Mouse (Mus musculus): ENCODE measurements around the gene Gm16253. TPM values are rescaled to one million over a fixed set of nuclear protein-coding genes. Genes with fewer than 3 reads are reported as not detected.

Gm16253 gene
- polyA plus RNA-seq, 1 experiment: not detected

DNA sequence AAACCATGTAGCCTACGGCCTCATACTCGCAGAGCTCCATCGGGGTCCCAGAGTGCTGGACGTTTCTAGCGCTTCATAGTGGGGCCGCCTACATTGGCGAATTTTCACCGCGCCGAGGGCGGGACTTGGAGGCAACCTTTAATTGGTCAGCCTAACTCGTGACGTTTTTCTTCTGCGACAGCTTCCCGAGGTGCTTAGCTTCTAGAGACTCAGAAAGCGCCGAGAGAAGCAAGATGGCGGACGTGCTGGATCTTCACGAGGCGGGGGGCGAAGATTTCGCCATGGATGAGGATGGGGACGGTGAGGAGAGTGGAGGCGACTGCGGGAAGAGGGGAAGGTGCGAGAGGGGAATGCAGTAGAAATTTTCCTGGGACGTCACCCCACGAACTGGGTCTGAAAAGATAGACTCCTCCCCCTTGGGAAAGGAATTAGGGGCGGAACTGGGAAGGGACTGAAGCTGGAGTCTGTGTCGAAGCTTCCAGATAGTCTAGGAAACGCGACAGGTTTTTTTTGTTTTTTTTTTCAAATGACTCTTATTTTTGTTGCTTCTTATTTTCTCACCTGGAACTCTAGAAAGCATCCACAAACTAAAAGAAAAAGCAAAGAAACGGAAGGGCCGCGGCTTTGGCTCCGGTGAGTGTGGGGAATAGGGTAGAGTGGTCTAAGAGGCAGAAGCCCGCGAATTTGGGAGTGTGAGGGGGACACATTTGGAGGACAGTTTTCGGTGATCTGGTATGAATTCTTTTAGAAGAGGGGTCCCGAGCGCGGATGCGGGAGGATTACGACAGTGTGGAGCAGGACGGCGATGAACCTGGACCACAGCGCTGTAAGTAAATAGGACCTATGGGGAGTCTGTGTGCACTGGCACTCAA, 53.2 kb downstream of the Gm16253 start, which contains the start of gene Rbm8a:
TSS of gene Rbm8a (plus strand) at position 205 of the 872 bp plus-strand sequence.
- Histone ChIP-seq H3K27ac (ENCODE audit: control insufficient read depth, insufficient read depth, low read depth, low read length, poor library complexity) (peak within 1 kb of the TSS; percentile 29; the same call in 1 of the 2 replicates), H3K4me1 (ENCODE audit: control insufficient read depth, insufficient read depth, low read length) (peaks cover 1% of the 10 kb centered on the region; the same call in 1 of the 2 replicates), H3K4me3 (replicated peaks; ENCODE audit: control insufficient read depth, low read depth, low read length) (peak within 1 kb of the TSS; percentile 96)
- no peak for TF ChIP-seq CTCF (IDR thresholded peaks at IDR 0.05; ENCODE audit: control insufficient read depth, insufficient read depth, low read length)
- TF ChIP-seq POLR2A (IDR thresholded peaks at IDR 0.05; ENCODE audit: borderline replicate concordance, control insufficient read depth, low read depth, low read length): peak; percentile 63; the same call in 1 of the 2 replicates
- WGBS: under 1% methylated on average over 48 of the region's 48 CpGs

Other genes with a start within 250 kb of the Gm16253 start
- gene BC107364, start 124.7 kb upstream of the Gm16253 start, polyA plus RNA-seq (2011; ENCODE audit: insufficient read depth, insufficient read length, low replicate concordance, missing spikeins): not detected in 2 replicates
- 0.75 TPM in 1 of 2 replicates, not detected in the other for gene Hfe2, start 51.8 kb upstream of the Gm16253 start, polyA plus RNA-seq (2011; ENCODE audit: insufficient read depth, insufficient read length, low replicate concordance, missing spikeins)
- gene Txnip, start 19.0 kb upstream of the Gm16253 start, polyA plus RNA-seq (2011; ENCODE audit: insufficient read depth, insufficient read length, low replicate concordance, missing spikeins): 104 and 163 TPM in 2 replicates
- 61.0 and 72.3 TPM in 2 replicates for gene Polr3gl, start 17.2 kb downstream of the Gm16253 start, polyA plus RNA-seq (2011; ENCODE audit: insufficient read depth, insufficient read length, low replicate concordance, missing spikeins)
- not detected in 2 replicates for gene Ankrd34a, start 19.7 kb downstream of the Gm16253 start, polyA plus RNA-seq (2011; ENCODE audit: insufficient read depth, insufficient read length, low replicate concordance, missing spikeins)
- gene Lix1l, start 24.2 kb downstream of the Gm16253 start, polyA plus RNA-seq (2011; ENCODE audit: insufficient read depth, insufficient read length, low replicate concordance, missing spikeins): 3.3 and 5.7 TPM in 2 replicates
- 154 and 168 TPM in 2 replicates for gene Rbm8a, start 52.9 kb downstream of the Gm16253 start, polyA plus RNA-seq (2011; ENCODE audit: insufficient read depth, insufficient read length, low replicate concordance, missing spikeins)
- gene Pex11b, start 58.4 kb downstream of the Gm16253 start, polyA plus RNA-seq (2011; ENCODE audit: insufficient read depth, insufficient read length, low replicate concordance, missing spikeins): 11.4 and 14.9 TPM in 2 replicates
- not detected in 2 replicates for gene Gm42957, start 58.5 kb downstream of the Gm16253 start, polyA plus RNA-seq (2011; ENCODE audit: insufficient read depth, insufficient read length, low replicate concordance, missing spikeins)
- gene Itga10, start 68.6 kb downstream of the Gm16253 start, polyA plus RNA-seq (2011; ENCODE audit: insufficient read depth, insufficient read length, low replicate concordance, missing spikeins): 1.00 and 1.6 TPM in 2 replicates
- 5.4 and 15.5 TPM in 2 replicates for gene Ankrd35, start 93.1 kb downstream of the Gm16253 start, polyA plus RNA-seq (2011; ENCODE audit: insufficient read depth, insufficient read length, low replicate concordance, missing spikeins)
- gene Pias3, start 119.4 kb downstream of the Gm16253 start, polyA plus RNA-seq (2011; ENCODE audit: insufficient read depth, insufficient read length, low replicate concordance, missing spikeins): 22.0 and 34.9 TPM in 2 replicates
- gene Nudt17, start 131.6 kb downstream of the Gm16253 start, polyA plus RNA-seq (2011; ENCODE audit: insufficient read depth, insufficient read length, low replicate concordance, missing spikeins): 1.4 TPM in 1 of 2 replicates, not detected in the other
- 19.6 and 26.5 TPM in 2 replicates for gene Polr3c, start 150.6 kb downstream of the Gm16253 start, polyA plus RNA-seq (2011; ENCODE audit: insufficient read depth, insufficient read length, low replicate concordance, missing spikeins)
- 12.2 and 17.2 TPM in 2 replicates for gene Rnf115, start 150.7 kb downstream of the Gm16253 start, polyA plus RNA-seq (2011; ENCODE audit: insufficient read depth, insufficient read length, low replicate concordance, missing spikeins)

All from bone marrow, adult 2 months (tissue).